Mouse (Mus musculus) megakaryocyte, embryonic 14.5 days (primary cell): ENCODE results near the gene Fsd2. TPM values are rescaled to one million over a fixed set of nuclear protein-coding genes. Genes with fewer than 3 reads are reported as not detected.

Experiments used
- H3K27me3 ChIP-seq: replicated peaks from 2 replicates; pipeline ENCODE3; 2012; ENCODE audit warnings: inconsistent platforms
- H3K36me3 ChIP-seq: replicated peaks from 2 replicates; pipeline ENCODE3; 2012; ENCODE audit warnings: low read length, inconsistent platforms, mixed read lengths
- H3K4me1 ChIP-seq: 2 replicates; pipeline ENCODE4 v1.6.1; 2012; ENCODE audit warnings: inconsistent platforms
- H3K4me3 ChIP-seq: replicated peaks from 2 replicates; pipeline ENCODE3; 2012; ENCODE audit warnings: moderate library complexity, mild to moderate bottlenecking, inconsistent platforms
- H3K9me3 ChIP-seq: 2 replicates; pipeline ENCODE4 v1.6.1; 2012; ENCODE audit warnings: inconsistent platforms
- FLI1 ChIP-seq: IDR thresholded peaks from 2 replicates; pipeline ENCODE4 v1.6.1; 2012; ENCODE audit warnings: low read length, inconsistent platforms, mixed read lengths
- GATA1 ChIP-seq: IDR thresholded peaks from 3 replicates; pipeline ENCODE4 v1.6.1; 2012; ENCODE audit warnings: mixed read lengths, low read length, inconsistent platforms, borderline replicate concordance
- polyA plus RNA-seq: library from polyadenylated mRNA; stranded (reverse); fragments of >175 nt; gene quantifications from 2 replicates; pipeline ENCODE4 v1.2.3, GENCODE M21; 2012; ENCODE audit warnings: low replicate concordance; ENCODE audit not compliant: insufficient read depth

Fsd2 gene
- polyA plus RNA-seq, 1 experiment = not detected

- TF ChIP-seq GATA1 (no peak), FLI1 (no peak)
- H3K27me3 ChIP-seq = peaks cover 77% of the 10 kb centered on the region
- H3K36me3 ChIP-seq = no peaks in the 10 kb centered on the region
- H3K4me1 ChIP-seq = peaks cover 11% of the 10 kb centered on the region
- H3K9me3 ChIP-seq = peaks cover 2% of the 10 kb centered on the region; the same call in 1 of the 2 replicates
- H3K4me3 ChIP-seq = no peak overlapping the region
Observed at GRCm38 (mm10) chr7:81492628-81493027, 74.1 kb downstream of the Fsd2 start.

GRCm38 (mm10) chr7:81489649-81490048 lies 77.1 kb downstream of the Fsd2 start:
- H3K36me3 ChIP-seq = no peaks in the 10 kb centered on the region
- no peak for TF ChIP-seq GATA1
- no peak for TF ChIP-seq FLI1
- peaks cover 11% of the 10 kb centered on the region for H3K4me1 ChIP-seq
- H3K27me3 ChIP-seq = peaks cover 58% of the 10 kb centered on the region
- H3K9me3 ChIP-seq = no peaks in the 10 kb centered on the region; the same call in 1 of the 2 replicates
- H3K4me3 ChIP-seq = no peak overlapping the region

Other genes with a start within 250 kb of the Fsd2 start
- 57.3 and 223 TPM in 2 replicates for gene Rps17, start 221.7 kb downstream of the Fsd2 start, polyA plus RNA-seq
- gene Cpeb1, start 111.5 kb downstream of the Fsd2 start, polyA plus RNA-seq = not detected in 2 replicates
- gene Ap3b2, start 73.0 kb downstream of the Fsd2 start, polyA plus RNA-seq = not detected in 2 replicates
- not detected in 2 replicates for gene BC048679, start 68.7 kb downstream of the Fsd2 start, polyA plus RNA-seq
- gene Whamm, start 4.3 kb upstream of the Fsd2 start, polyA plus RNA-seq = 18.6 and 29.6 TPM in 2 replicates
- gene Homer2, start 140.6 kb upstream of the Fsd2 start, polyA plus RNA-seq = 1.3 and 4.4 TPM in 2 replicates
- 2.4 and 17.2 TPM in 2 replicates for gene Ramac, start 196.0 kb upstream of the Fsd2 start, polyA plus RNA-seq
- 33.8 TPM in 1 of 2 replicates, not detected in the other for gene 3110040N11Rik, start 222.5 kb upstream of the Fsd2 start, polyA plus RNA-seq